Mouse (Mus musculus) liver, embryonic 16.5 days (tissue): ENCODE measurements around the gene Irak2. TPM values are rescaled to one million over a fixed set of nuclear protein-coding genes. Genes with fewer than 3 reads are reported as not detected.

Experiments
- ATAC-seq: fragments of 200-750 bp; cut with Nextera tagmentation; 2 replicates; pipeline ENCODE4 v1.8.0; 2017; ENCODE audit warnings: low read depth, mild to moderate bottlenecking, moderate number of reproducible peaks, moderate library complexity
- H3K27ac ChIP-seq: fragments of 300-500 bp; sonication (generic); 2 replicates; pipeline ENCODE4 v1.5.1; 2014; ENCODE audit warnings: mild to moderate bottlenecking, low read length
- H3K27me3 ChIP-seq: fragments of 300-500 bp; sonication (generic); 2 replicates; pipeline ENCODE4 v1.6.1; 2014; ENCODE audit warnings: low read depth, low read length, mixed read lengths; ENCODE audit not compliant: control insufficient read depth, insufficient read depth
- H3K36me3 ChIP-seq: fragments of 300-500 bp; sonication (generic); 2 replicates; pipeline ENCODE4 v1.6.1; 2014; ENCODE audit warnings: mild to moderate bottlenecking; ENCODE audit not compliant: control insufficient read depth, insufficient read depth
- H3K4me1 ChIP-seq: fragments of 300-500 bp; sonication (generic); 2 replicates; pipeline ENCODE4 v1.6.1; 2014; ENCODE audit warnings: low read depth, low read length, mixed read lengths; ENCODE audit not compliant: control insufficient read depth
- H3K4me2 ChIP-seq: fragments of 300-500 bp; sonication (generic); 2 replicates; pipeline ENCODE4 v1.6.1; 2014; ENCODE audit warnings: low read depth, low read length, mixed read lengths
- H3K4me3 ChIP-seq: fragments of 300-500 bp; sonication (generic); 2 replicates; pipeline ENCODE4 v1.5.1; 2014; ENCODE audit warnings: low read depth, mild to moderate bottlenecking, low read length
- H3K9ac ChIP-seq: fragments of 300-500 bp; sonication (generic); 2 replicates; pipeline ENCODE4 v1.6.1; 2014; ENCODE audit warnings: low read depth, low read length
- H3K9me3 ChIP-seq: fragments of 300-500 bp; sonication (generic); replicated peaks from 2 replicates; pipeline ENCODE4 v1.6.1; 2016; ENCODE audit warnings: low read length; ENCODE audit not compliant: control insufficient read depth
- WGBS: fragments of 180-500 bp; shearing (Covaris S2); extraction: QIAGEN DNeasy Blood & Tissue Kit; methylation state at CpG from one replicate; pipeline ENCODE4 v1.1.7; 2014; ENCODE audit not compliant: insufficient replicate concordance; 5-methylcytosine and 5-hydroxymethylcytosine counted together
- polyA plus RNA-seq: library from polyadenylated mRNA; unstranded; fragments of >200 nt; fragmentation: Nextera tagmentation; extraction: Ambion mirVana; gene quantifications from 2 replicates; pipeline ENCODE4 v1.2.1, GENCODE M21; 2015

The Irak2 gene
- polyA plus RNA-seq, 1 experiment from 2014 or later, result 13.2 TPM

DNA sequence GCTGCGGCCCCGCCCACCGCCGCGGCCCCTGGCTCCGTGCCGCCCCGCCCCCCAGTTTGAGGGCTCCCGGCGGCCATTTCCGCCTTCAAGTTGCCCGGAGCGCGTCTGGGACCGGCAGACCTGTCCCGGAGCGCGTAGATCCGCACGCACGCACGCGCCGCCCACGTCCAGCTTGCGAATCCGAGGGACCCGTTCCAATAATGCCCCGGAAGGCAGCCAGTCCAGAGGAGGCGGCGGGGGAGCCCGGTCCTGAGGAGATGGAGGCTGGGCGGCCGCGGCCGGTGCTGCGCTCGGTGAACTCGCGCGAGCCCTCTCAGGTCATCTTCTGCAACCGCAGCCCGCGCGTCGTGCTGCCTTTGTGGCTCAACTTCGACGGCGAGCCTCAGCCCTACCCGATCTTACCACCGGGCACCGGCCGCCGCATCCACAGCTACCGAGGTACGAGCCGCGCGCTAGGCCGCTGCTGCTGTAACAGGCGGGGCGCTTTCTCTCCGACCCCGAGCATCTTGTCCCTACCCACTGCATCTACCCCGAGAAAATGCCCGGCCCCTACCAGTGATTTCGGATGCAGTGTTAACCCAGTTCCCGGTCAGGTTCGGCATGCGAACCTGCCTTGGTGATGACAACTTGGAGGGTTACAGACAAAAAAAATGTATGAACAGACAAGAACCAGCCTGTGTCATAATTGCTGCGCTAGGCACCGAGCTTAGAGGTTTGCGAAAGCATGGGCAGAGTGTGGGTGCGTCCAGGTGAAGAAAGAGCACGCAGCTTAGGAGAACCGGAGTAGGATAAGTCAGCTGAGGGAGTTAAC, 14.1 kb upstream of the Irak2 start, which contains the start of gene Vhl:
TSS of gene Vhl (plus strand) at position 19 of the 811 bp plus-strand sequence.
- under 1% methylated on average over 67 of the region's 76 CpGs for WGBS
- Histone ChIP-seq H3K4me2 (peak within 1 kb of the TSS; percentile 97), H3K27ac (peak within 1 kb of the TSS; percentile 91), H3K36me3 (no peaks in the 10 kb centered on the region; the same call in 1 of the 2 replicates), H3K4me3 (peak within 1 kb of the TSS; percentile 88), H3K27me3 (no peaks in the 10 kb centered on the region), H3K9ac (peak within 1 kb of the TSS; percentile 93), H3K4me1 (peaks cover 18% of the 10 kb centered on the region), H3K9me3 (no peaks in the 10 kb centered on the region)
- ATAC-seq, result peak; percentile 91

DNA sequence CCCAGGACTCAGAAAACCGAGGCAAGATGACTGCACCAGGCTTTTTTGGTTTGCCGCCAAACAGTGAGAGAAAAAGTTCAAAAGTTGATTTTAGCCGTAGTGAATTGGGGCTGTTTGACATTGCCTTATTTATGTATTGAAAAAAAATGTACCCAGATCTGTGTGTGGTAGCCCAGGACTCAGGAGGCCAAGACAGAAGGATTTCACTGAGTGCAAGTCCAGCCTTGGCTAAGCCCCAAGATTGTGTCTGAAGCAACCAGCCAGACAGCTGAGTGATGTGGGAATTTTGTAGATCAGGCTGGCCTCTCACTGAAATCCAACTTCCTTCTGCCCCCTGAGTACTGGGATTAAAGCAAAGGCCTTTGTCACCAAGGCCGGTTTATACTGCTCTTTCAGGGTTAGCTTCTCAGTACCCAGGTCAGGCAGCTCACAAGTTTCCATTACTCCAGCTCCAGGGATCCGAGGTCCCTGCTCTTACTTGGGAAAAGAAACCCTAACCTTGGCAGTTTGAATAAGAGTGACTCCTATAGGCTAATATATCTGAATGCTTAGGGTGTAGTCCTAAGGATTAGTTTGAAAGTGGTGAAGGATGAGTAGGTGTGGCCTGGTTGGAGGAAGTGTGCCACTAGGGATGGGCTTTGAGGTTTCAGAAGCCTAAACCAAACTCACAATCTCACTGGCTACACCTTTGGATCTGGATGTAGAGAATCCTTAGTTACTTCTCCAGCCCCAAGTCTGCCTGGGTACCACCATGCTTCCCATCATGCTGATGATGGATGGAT, 13.1 kb upstream of the Irak2 start:
- ATAC-seq, result no peak
- H3K4me2 ChIP-seq, result peak overlapping the region; percentile 97
- WGBS, result 60% methylated on average over 5 of the region's 5 CpGs
- peaks cover 18% of the 10 kb centered on the region for H3K4me1 ChIP-seq
- peak overlapping the region; percentile 88 for H3K4me3 ChIP-seq
- no peaks in the 10 kb centered on the region for H3K27me3 ChIP-seq
- no peaks in the 10 kb centered on the region for H3K9me3 ChIP-seq
- peak overlapping the region; percentile 93; the same call in 1 of the 2 replicates for H3K9ac ChIP-seq
- peaks cover 4% of the 10 kb centered on the region; the same call in 1 of the 2 replicates for H3K36me3 ChIP-seq
- H3K27ac ChIP-seq, result no peak overlapping the region

DNA sequence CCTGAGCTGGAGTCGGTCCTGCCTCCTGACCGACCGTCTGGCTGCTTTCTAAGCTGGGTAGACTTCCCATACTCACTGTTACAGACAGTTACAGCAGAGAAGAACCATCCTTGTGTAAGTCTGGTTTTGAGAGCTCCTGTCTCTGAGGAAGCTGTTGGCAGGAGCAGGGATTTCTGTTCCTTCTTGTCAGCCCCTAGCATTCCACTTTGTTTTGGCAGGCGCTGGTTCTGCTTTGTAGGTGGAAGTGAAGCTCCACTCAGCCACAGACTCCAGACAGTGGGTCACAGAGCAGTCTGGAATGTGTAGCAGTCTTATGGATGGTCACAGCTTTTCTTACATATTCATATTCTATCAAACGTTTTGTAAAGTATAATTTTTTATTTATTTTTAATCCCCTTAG, 7.9 kb upstream of the Irak2 start:
- Histone ChIP-seq H3K9me3 (no peaks in the 10 kb centered on the region), H3K9ac (no peak overlapping the region), H3K4me2 (no peak overlapping the region), H3K4me3 (no peak overlapping the region), H3K27ac (no peak overlapping the region), H3K36me3 (peaks cover 7% of the 10 kb centered on the region; the same call in 1 of the 2 replicates), H3K27me3 (no peaks in the 10 kb centered on the region), H3K4me1 (peaks cover 2% of the 10 kb centered on the region)
- 62% methylated on average over 5 of the region's 5 CpGs for WGBS
- ATAC-seq, result no peak

DNA sequence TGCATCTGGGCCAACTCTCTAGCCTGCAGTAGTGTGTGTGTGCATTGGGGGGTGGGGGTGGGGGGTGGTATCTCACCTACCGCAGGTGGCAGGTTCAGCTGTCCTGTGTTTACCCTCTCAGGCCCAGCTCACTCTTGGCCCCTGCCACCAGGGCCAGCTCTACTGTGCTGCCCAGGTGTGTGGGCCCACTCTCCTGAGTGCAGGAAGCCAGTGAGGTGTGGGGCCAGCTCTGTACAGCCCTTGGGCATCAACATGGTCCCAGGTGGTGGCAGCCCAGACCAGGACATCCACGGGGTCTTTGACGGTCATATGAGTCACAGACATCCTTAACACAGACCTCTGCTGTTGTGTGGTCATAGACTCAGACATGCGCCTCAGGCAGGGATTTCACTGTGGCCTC, 5.4 kb upstream of the Irak2 start:
- no peak for ATAC-seq
- 82% methylated on average over 4 of the region's 4 CpGs for WGBS
- Histone ChIP-seq H3K9me3 (no peaks in the 10 kb centered on the region), H3K36me3 (peaks cover 7% of the 10 kb centered on the region; the same call in 1 of the 2 replicates), H3K4me3 (no peak overlapping the region), H3K4me1 (no peaks in the 10 kb centered on the region; the same call in 1 of the 2 replicates), H3K27ac (no peak overlapping the region), H3K27me3 (no peaks in the 10 kb centered on the region), H3K9ac (no peak overlapping the region), H3K4me2 (no peak overlapping the region)

DNA sequence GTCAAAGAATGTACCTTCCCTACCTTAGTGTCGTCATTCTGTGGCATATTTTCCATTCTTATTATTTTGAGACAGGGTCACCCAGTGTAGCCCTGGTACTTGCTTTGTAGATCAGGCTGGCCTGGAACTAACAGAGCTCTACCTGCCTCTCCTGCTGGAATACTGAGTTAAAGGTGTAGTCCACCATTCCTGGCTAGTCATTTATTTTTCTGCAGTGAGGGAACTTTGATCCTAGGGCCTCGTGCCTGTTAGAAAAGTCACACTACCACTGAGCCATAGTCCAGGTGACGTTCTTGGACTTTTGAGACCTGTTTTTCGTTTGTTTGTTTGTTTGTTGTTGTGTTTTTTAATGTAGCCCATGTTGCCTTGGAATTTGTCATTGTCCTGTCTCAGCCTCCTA, 934 bp downstream of the Irak2 start:
- no peak for ATAC-seq
- Histone ChIP-seq H3K9me3 (no peaks in the 10 kb centered on the region), H3K9ac (peak overlapping the region; percentile 31; the same call in 1 of the 2 replicates), H3K4me3 (peak overlapping the region; percentile 68), H3K36me3 (no peaks in the 10 kb centered on the region), H3K4me1 (peaks cover 11% of the 10 kb centered on the region), H3K27me3 (no peaks in the 10 kb centered on the region), H3K4me2 (peak overlapping the region; percentile 79), H3K27ac (no peak overlapping the region)
- WGBS, result 69% methylated on average over 4 of the region's 4 CpGs

DNA sequence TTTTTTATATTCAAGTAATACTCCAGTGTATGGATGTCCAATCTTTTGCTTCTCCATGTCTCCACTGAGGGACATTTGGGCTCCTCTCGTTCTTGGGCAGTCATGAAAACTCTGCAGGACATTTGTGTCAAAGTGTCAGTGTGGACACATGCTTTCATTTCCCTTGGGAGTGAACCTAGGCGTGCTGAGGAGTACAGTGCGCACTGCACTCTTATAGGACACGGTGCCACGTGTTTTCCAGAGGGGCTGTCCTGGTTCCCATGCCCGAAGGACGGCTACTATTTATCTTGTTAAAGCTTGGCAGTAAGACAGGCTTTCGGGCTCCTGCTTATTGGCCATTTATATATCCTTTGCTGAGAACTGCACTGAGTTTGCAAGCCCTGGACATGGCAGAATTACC, 4.3 kb downstream of the Irak2 start:
- H3K4me1 ChIP-seq, result peaks cover 11% of the 10 kb centered on the region
- H3K27ac ChIP-seq, result no peak overlapping the region
- no peaks in the 10 kb centered on the region for H3K36me3 ChIP-seq
- no peaks in the 10 kb centered on the region for H3K27me3 ChIP-seq
- no peak overlapping the region for H3K4me2 ChIP-seq
- WGBS, result 78% methylated on average over 8 of the region's 8 CpGs
- H3K9me3 ChIP-seq, result no peaks in the 10 kb centered on the region
- H3K4me3 ChIP-seq, result no peak overlapping the region
- no peak for ATAC-seq
- no peak overlapping the region for H3K9ac ChIP-seq

DNA sequence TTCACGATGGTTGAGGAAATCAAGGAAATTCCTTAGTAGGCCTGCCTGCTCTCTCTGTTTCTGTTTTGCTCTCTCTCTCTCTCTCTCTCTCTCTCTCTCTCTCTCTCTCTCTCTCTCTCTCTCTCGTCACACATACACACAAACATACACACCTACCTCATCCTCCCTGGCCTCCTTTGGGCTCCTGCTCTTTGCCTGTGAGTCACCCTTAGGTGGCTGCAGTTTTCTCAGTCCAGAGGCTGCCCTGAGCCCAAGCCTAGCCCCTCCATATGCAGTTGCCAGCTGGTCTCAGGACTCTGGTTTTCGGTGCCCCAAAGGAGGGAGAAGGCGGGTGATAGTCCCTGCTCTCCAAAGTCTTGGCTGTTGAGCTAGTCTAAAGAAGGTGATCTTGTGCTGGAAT, 4.8 kb downstream of the Irak2 start:
- H3K27ac ChIP-seq, result no peak overlapping the region
- H3K4me1 ChIP-seq, result peaks cover 11% of the 10 kb centered on the region

DNA sequence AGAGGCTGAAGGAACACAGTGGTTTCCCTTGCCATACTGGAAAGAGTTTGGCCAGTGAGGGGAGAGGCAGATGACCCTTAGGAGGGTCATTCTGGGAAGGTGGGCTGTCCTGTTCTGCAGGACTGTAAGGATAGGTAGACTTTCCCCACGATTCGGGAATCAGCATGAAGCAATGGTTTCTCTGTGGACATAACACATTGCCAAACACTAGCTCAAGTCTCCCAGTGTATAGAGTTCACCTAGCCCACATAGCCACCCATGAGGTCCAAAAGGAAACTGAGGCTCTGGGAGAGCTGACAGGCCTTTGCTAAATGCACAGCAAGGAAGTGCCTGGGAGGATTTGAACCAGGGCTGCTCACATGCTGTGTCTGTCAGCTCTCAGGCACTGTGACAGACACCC, 5.7 kb downstream of the Irak2 start:
- Histone ChIP-seq H3K27me3 (no peaks in the 10 kb centered on the region), H3K9ac (no peak overlapping the region), H3K4me2 (no peak overlapping the region), H3K36me3 (no peaks in the 10 kb centered on the region), H3K4me3 (no peak overlapping the region), H3K9me3 (no peaks in the 10 kb centered on the region), H3K4me1 (peaks cover 11% of the 10 kb centered on the region), H3K27ac (0 out of 2 replicates have a peak overlapping the region, but pooled peaks have one; percentile 40)
- ATAC-seq, result peak; percentile 30; the same call in 1 of the 2 replicates
- WGBS, result 67% methylated on average over 2 of the region's 2 CpGs

More for the DNA sequence above, 4.8 kb downstream of the Irak2 start:
- Histone ChIP-seq H3K4me3 (no peak overlapping the region), H3K9me3 (no peaks in the 10 kb centered on the region), H3K9ac (no peak overlapping the region), H3K36me3 (no peaks in the 10 kb centered on the region), H3K4me2 (no peak overlapping the region), H3K27me3 (no peaks in the 10 kb centered on the region)
- WGBS, result 73% methylated on average over 4 of the region's 4 CpGs
- no peak for ATAC-seq
